Mouse (Mus musculus) olfactory bulb, adult 2 months (tissue): ENCODE measurements at regions not wholly inside any gene's neighbourhood (a gene's known extent, or its start where the extent isn't known, plus 50 kb on each side); places are given as distances from the start of the nearest gene placed in this dataset.

Experiments used
- H3K27ac ChIP-seq: fragments of 200-500 bp; 2 replicates; pipeline ENCODE4 v1.5.1; 2012; ENCODE audit warnings: low read depth, low read length; ENCODE audit not compliant: insufficient read depth
- H3K4me1 ChIP-seq: fragments of 200-500 bp; 2 replicates; pipeline ENCODE4 v1.6.1; 2012; ENCODE audit warnings: low read length; ENCODE audit not compliant: control insufficient read depth, insufficient read depth
- H3K4me3 ChIP-seq: fragments of 200-500 bp; 2 replicates; pipeline ENCODE4 v1.5.1; 2012; ENCODE audit warnings: mild to moderate bottlenecking, low read depth, low read length, moderate library complexity; ENCODE audit not compliant: insufficient read depth
- CTCF ChIP-seq: fragments of 200-500 bp; IDR thresholded peaks from 2 replicates; pipeline ENCODE4 v1.5.1; 2012; ENCODE audit warnings: low read depth, mild to moderate bottlenecking, low read length, moderate library complexity; ENCODE audit not compliant: insufficient read depth
- POLR2A ChIP-seq: fragments of 200-500 bp; IDR thresholded peaks from 2 replicates; pipeline ENCODE4 v1.6.1; 2012; ENCODE audit warnings: mild to moderate bottlenecking, low read depth, low read length, moderate library complexity; ENCODE audit not compliant: insufficient read depth
- WGBS: fragments of 180-500 bp; shearing (Covaris S2); methylation state at CpG from one replicate; pipeline ENCODE4 v1.1.7; 2018; 5-methylcytosine and 5-hydroxymethylcytosine counted together

DNA sequence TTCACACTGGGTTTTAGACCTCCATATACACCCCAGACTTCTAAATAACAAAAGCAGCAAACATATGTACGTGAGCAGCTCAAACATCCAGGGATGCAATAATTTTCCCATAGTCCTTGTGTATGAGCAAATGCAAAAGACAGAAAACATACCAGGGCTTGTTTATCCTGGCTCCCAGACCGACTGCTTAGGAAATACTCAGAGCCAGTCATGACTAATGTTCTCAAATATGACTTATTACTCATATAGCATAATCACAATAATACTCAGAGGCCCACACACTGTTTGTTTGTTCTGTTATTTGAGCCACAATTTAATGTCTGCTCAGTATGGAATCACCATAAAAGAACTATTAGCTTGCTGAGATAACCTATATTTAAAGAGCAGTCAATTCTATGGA, 91.8 kb upstream of the Dusp10 start:
- 61% methylated on average over 2 of the region's 2 CpGs for WGBS
- no peak overlapping the region for H3K27ac ChIP-seq
- TF ChIP-seq POLR2A (no peak), CTCF (no peak)
- H3K4me3 ChIP-seq: no peak overlapping the region
- no peaks in the 10 kb centered on the region for H3K4me1 ChIP-seq

- WGBS: 94% methylated on average over 4 of the region's 4 CpGs
- TF ChIP-seq CTCF (no peak), POLR2A (no peak)
- Histone ChIP-seq H3K4me3 (no peak overlapping the region), H3K4me1 (no peaks in the 10 kb centered on the region), H3K27ac (no peak overlapping the region)
These were observed 84.6 kb upstream of the Dusp10 start for GRCm38 (mm10) chr1:183928539-183928938.

DNA sequence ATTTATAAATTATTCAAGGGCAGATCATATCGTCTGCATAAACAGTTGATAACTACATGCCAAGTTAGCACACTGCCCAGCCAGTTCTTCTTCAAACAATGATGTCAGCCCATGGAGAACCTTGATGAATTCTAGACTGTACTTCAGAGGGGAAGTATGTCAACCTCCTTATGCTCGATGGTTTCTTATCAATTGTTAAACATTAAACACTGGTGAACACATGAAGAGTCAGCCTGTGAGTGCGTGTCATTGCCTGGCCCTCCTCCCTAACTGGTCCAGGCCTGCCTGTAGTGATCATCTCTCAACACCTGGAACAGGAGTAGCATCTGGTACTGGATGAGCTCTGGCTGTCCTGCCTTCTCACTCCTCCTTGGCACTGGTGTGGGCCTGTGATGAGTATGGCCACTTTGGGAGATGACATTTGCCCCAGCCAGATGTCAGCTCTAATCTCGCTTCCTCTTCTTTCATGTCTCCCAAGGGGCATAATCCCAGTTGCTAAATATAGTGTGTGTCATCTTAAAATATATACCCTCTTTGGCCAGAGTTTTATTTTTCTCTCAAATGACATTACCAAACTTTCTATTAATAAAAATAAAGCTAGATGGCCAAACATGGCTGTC, 82.6 kb upstream of the Dusp10 start:
- Histone ChIP-seq H3K4me1 (no peaks in the 10 kb centered on the region), H3K27ac (no peak overlapping the region), H3K4me3 (no peak overlapping the region)
- WGBS: 86% methylated on average over 4 of the region's 4 CpGs
- TF ChIP-seq POLR2A (no peak), CTCF (no peak)

GRCm38 (mm10) chr1:183931141-183931540, 82.0 kb upstream of the Dusp10 start:
- 85% methylated on average over 3 of the region's 3 CpGs for WGBS
- no peak overlapping the region for H3K4me3 ChIP-seq
- H3K4me1 ChIP-seq: no peaks in the 10 kb centered on the region
- no peak overlapping the region for H3K27ac ChIP-seq
- TF ChIP-seq POLR2A (no peak), CTCF (no peak)

DNA sequence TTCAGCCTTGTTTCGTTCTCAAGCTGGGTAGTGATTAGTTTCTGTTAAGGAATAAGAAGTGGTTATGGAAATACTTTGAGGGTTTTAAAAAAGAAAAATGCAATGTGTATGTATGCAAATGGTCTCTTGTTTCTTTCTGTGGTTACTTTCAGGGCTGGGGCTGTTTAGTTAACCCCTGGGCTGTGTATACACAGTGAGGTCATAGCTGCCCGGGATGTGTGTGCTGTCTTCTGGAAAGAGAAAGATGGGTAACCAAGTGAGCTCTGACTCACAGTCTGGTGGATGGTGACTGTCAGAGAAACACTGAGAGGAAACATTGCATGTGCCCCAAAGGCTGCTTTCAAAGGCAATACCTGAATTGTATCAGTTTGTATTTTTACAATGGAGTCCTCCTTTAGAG, 79.3 kb upstream of the Dusp10 start:
- TF ChIP-seq CTCF: no peak
- TF ChIP-seq POLR2A: no peak
- no peak overlapping the region for H3K27ac ChIP-seq
- 87% methylated on average over 2 of the region's 2 CpGs for WGBS

GRCm38 (mm10) chr1:183937166-183937565, 75.9 kb upstream of the Dusp10 start:
- 94% methylated on average over 11 of the region's 11 CpGs for WGBS
- no peak for TF ChIP-seq CTCF
- no peak for TF ChIP-seq POLR2A
- no peaks in the 10 kb centered on the region for H3K4me1 ChIP-seq
- H3K27ac ChIP-seq: no peak overlapping the region
- no peak overlapping the region for H3K4me3 ChIP-seq

More for the DNA sequence above, 79.3 kb upstream of the Dusp10 start:
- Histone ChIP-seq H3K4me3 (no peak overlapping the region), H3K4me1 (no peaks in the 10 kb centered on the region)

GRCm38 (mm10) chr1:183938361-183938760, 74.7 kb upstream of the Dusp10 start:
- no peaks in the 10 kb centered on the region for H3K4me1 ChIP-seq
- H3K27ac ChIP-seq: no peak overlapping the region
- WGBS: 93% methylated on average over 6 of the region's 6 CpGs
- TF ChIP-seq POLR2A: no peak
- no peak for TF ChIP-seq CTCF
- H3K4me3 ChIP-seq: no peak overlapping the region

GRCm38 (mm10) chr1:183940706-183941105, 72.4 kb upstream of the Dusp10 start:
- no peak overlapping the region for H3K27ac ChIP-seq
- no peaks in the 10 kb centered on the region for H3K4me1 ChIP-seq
- H3K4me3 ChIP-seq: no peak overlapping the region
- TF ChIP-seq POLR2A (no peak), CTCF (no peak)
- 53% methylated on average over 2 of the region's 2 CpGs for whole genome bisulfite sequencing

DNA sequence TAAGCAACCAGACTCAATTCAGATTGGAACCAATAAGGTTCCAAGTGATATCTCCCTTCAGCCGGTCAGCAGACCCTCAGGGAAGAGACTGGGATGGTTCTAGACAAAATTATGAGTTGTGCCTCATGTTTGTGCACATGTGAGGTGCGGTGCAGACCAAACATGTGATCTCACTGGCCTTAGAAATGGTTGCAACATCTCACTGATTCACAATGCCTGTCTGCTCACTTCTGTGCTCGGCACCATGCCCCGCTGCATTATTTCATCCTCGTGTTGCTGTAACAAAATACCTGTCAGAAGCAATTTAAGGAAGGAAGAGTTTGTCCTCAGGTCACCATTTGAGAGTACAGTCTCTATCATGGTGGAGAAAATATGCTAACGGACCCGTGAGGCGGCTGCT, 66.9 kb upstream of the Dusp10 start:
- TF ChIP-seq POLR2A: no peak
- TF ChIP-seq CTCF: no peak
- 95% methylated on average over 8 of the region's 8 CpGs for WGBS
- Histone ChIP-seq H3K4me1 (no peaks in the 10 kb centered on the region), H3K4me3 (no peak overlapping the region), H3K27ac (no peak overlapping the region)

DNA sequence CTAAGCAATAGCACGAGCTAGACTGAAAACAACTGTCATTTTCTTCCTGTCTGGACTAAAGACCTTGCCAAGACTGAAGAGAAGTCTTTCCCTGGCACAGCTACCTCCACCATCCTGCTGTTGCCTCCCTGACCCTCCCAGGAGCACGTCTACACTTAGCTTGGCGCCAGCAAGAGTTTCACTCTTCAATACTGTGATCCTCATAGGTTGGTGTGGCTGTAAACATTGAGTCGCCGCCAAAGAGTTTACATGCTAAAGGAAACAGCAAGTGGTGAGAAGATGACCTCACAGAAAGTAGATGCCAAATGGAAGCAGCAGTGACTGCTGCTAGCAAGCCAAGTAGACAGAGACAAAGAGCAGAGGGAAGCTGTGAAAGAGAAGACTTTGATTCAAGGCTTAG, 66.0 kb upstream of the Dusp10 start:
- 64% methylated on average over 5 of the region's 5 CpGs for WGBS
- no peak overlapping the region for H3K4me3 ChIP-seq
- H3K27ac ChIP-seq: no peak overlapping the region
- H3K4me1 ChIP-seq: no peaks in the 10 kb centered on the region
- no peak for TF ChIP-seq CTCF
- TF ChIP-seq POLR2A: no peak
